Mouse (Mus musculus) thymus, adult 2 months (tissue): ENCODE results near the gene Serpinb7. TPM values are rescaled to one million over a fixed set of nuclear protein-coding genes. Genes with fewer than 3 reads are reported as not detected.

Experiments used
- DNase-seq: peaks from one replicate; pipeline ENCODE4 v3.0.0; 2021
- H3K27ac ChIP-seq: fragments of 200-500 bp; 2 replicates; pipeline ENCODE4 v1.5.1; 2012; ENCODE audit warnings: low read length, control low read depth; ENCODE audit not compliant: control insufficient read depth, insufficient read depth
- H3K27me3 ChIP-seq: fragments of 200-500 bp; 2 replicates; pipeline ENCODE4 v1.6.1; 2012; ENCODE audit warnings: mild to moderate bottlenecking, low read length, moderate library complexity, mixed read lengths; ENCODE audit not compliant: control insufficient read depth, insufficient read depth
- H3K36me3 ChIP-seq: fragments of 200-500 bp; 2 replicates; pipeline ENCODE4 v1.6.1; 2012; ENCODE audit warnings: mild to moderate bottlenecking, low read length, moderate library complexity; ENCODE audit not compliant: control insufficient read depth, insufficient read depth
- H3K4me1 ChIP-seq: fragments of 200-500 bp; replicated peaks from 2 replicates; pipeline ENCODE4 v1.6.1; 2012; ENCODE audit warnings: low read length; ENCODE audit not compliant: control insufficient read depth, insufficient read depth
- H3K4me3 ChIP-seq: fragments of 200-500 bp; 2 replicates; pipeline ENCODE4 v1.5.1; 2012; ENCODE audit warnings: mild to moderate bottlenecking, low read length, control low read depth, moderate library complexity; ENCODE audit not compliant: control insufficient read depth, insufficient read depth
- CTCF ChIP-seq: fragments of 200-500 bp; IDR thresholded peaks from 2 replicates; pipeline ENCODE4 v1.5.1; 2012; ENCODE audit warnings: mild to moderate bottlenecking, control low read depth, low read length, moderate library complexity, borderline replicate concordance; ENCODE audit not compliant: control insufficient read depth, poor library complexity, insufficient read depth; ENCODE audit errors: extremely low read depth
- POLR2A ChIP-seq: fragments of 200-500 bp; IDR thresholded peaks from 2 replicates; pipeline ENCODE4 v1.6.1; 2012; ENCODE audit warnings: mild to moderate bottlenecking, low read length, control low read depth, moderate library complexity; ENCODE audit not compliant: control insufficient read depth, poor library complexity, insufficient read depth; ENCODE audit errors: extremely low read depth
- WGBS: fragments of 180-500 bp; shearing (Covaris S2); methylation state at CpG from one replicate; pipeline ENCODE4 v1.1.7; 2018; 5-methylcytosine and 5-hydroxymethylcytosine counted together
- polyA plus RNA-seq: library from polyadenylated mRNA; depleted of rRNA; stranded (reverse); fragments of >200 nt; gene quantifications from 2 replicates; pipeline ENCODE4 v1.2.3, GENCODE M21; 2012; rRNA removed

The Serpinb7 gene
- 0.14 and 1.0 TPM in 2 replicates for polyA plus RNA-seq

DNA sequence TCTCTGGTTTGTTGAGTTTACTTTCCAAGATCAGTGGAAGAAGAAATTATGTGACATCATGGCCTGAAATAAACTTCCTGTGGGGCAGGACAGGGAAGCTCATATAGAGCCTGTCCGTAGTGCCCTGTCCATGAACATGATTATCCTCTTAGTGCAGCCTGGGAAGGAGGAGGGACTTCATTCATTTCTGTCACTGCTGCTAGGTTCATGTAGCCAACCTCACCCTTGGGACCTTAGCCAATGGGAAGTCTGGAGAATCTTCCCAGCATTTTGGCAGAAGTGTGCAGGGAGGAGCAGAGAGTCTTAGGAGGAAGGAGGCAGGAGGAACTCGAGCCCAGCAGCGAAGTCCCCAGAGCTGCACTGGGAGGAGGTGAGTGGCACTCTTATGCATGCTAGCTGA lies at the start of gene Serpinb7:
Serpinb7 (plus strand) TSS at position 301 of the 400 bp plus-strand sequence.
- Histone ChIP-seq H3K4me3 (no peak within 1 kb of the TSS), H3K27ac (no peak within 1 kb of the TSS), H3K27me3 (no peaks in the 10 kb centered on the region), H3K4me1 (no peaks in the 10 kb centered on the region), H3K36me3 (no peaks in the 10 kb centered on the region)
- 83% methylated on average over 3 of the region's 3 CpGs for WGBS
- TF ChIP-seq CTCF, result no peak
- TF ChIP-seq POLR2A, result no peak
- DNase-seq, result no peak

- DNase-seq, result no peak
- Histone ChIP-seq H3K4me1 (no peaks in the 10 kb centered on the region), H3K27me3 (no peaks in the 10 kb centered on the region), H3K4me3 (no peak overlapping the region), H3K27ac (no peak overlapping the region), H3K36me3 (no peaks in the 10 kb centered on the region)
- 36% methylated on average over 3 of the region's 3 CpGs for WGBS
- no peak for TF ChIP-seq CTCF
- TF ChIP-seq POLR2A, result no peak
These were observed 49.1 kb upstream of the Serpinb7 start for GRCm38 (mm10) chr1:107350392-107350791.

DNA sequence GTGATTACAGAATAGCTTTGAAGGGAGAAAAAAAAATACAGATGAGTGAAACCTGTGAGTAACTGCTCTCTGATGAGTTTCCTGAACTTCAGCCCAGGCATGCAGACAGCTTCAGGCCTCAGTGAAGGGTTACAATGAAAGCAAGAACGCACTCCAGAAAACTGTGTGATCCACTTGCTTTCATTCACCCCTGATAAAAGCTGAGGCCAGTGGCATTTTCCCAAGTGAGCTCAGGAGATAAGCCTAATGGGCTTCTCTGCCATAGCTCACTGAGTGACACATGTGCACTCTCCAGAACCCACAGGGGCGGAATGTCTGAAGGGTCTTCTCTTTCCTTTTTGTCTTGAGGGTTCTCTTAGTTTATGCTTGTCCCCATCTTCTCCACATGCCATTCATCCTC lies 48.3 kb upstream of the Serpinb7 start:
- no peaks in the 10 kb centered on the region for H3K27me3 ChIP-seq
- 95% methylated on average over 2 of the region's 2 CpGs for WGBS
- no peak for DNase-seq
- no peaks in the 10 kb centered on the region for H3K36me3 ChIP-seq
- TF ChIP-seq POLR2A (no peak), CTCF (no peak)
- H3K27ac ChIP-seq, result no peak overlapping the region
- no peak overlapping the region for H3K4me3 ChIP-seq
- H3K4me1 ChIP-seq, result no peaks in the 10 kb centered on the region

DNA sequence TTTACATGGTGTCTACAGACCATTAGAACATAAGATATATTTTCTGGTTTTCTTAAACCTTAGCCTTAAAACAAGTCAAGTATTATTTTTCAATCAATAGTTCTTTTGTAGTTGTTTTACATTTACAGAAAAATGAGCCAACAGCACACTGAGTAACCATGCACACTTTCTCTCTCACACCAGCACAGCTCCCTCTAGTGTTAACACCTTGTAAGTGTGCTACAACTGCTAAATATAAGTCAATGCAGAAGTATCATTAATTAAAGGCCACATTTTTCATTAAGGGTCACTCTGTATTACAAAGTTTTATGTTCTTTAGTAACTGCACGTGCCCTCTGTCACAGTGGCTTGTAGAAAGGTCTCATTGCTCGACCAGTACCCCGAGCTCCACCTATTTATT lies 46.4 kb upstream of the Serpinb7 start:
- H3K4me3 ChIP-seq, result no peak overlapping the region
- no peaks in the 10 kb centered on the region for H3K36me3 ChIP-seq
- H3K27ac ChIP-seq, result no peak overlapping the region
- no peaks in the 10 kb centered on the region for H3K27me3 ChIP-seq
- no peaks in the 10 kb centered on the region for H3K4me1 ChIP-seq
- 59% methylated on average over 3 of the region's 3 CpGs for WGBS
- no peak for DNase-seq
- TF ChIP-seq POLR2A, result no peak
- no peak for TF ChIP-seq CTCF

DNA sequence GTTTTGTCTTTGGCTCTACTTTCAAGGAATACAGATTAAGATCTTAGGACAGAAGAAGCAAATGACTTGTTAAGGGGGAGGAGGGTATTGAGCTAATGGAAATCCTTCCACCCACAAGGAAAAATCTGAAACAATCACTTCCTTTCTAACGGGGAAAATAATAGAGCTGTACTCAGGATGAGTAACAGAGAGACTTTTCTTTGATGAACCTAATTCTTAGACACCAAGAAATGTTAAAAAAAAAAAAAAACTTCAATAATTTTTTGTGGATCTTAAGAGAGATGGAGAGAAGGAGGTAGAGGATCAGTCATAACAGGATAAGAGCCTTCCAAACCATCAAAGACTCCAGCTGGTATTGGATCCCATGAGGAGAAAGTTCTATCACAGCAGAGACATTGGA lies 38.6 kb upstream of the Serpinb7 start, which contains the start of gene Serpinb11:
Serpinb11 (plus strand) TSS at position 301 of the 400 bp plus-strand sequence.
- Histone ChIP-seq H3K27me3 (no peaks in the 10 kb centered on the region), H3K27ac (no peak within 1 kb of the TSS), H3K4me1 (no peaks in the 10 kb centered on the region), H3K4me3 (no peak within 1 kb of the TSS), H3K36me3 (no peaks in the 10 kb centered on the region)
- TF ChIP-seq CTCF (no peak), POLR2A (no peak)
- no peak for DNase-seq
- WGBS, result 88% methylated on average over 1 of the region's 1 CpGs

GRCm38 (mm10) chr1:107365973-107366372 lies 33.5 kb upstream of the Serpinb7 start:
- no peak for TF ChIP-seq POLR2A
- TF ChIP-seq CTCF, result no peak
- H3K27me3 ChIP-seq, result no peaks in the 10 kb centered on the region
- H3K27ac ChIP-seq, result no peak overlapping the region
- DNase-seq, result no peak
- no peaks in the 10 kb centered on the region for H3K4me1 ChIP-seq
- WGBS, result 87% methylated on average over 7 of the region's 7 CpGs
- no peak overlapping the region for H3K4me3 ChIP-seq
- H3K36me3 ChIP-seq, result no peaks in the 10 kb centered on the region

DNA sequence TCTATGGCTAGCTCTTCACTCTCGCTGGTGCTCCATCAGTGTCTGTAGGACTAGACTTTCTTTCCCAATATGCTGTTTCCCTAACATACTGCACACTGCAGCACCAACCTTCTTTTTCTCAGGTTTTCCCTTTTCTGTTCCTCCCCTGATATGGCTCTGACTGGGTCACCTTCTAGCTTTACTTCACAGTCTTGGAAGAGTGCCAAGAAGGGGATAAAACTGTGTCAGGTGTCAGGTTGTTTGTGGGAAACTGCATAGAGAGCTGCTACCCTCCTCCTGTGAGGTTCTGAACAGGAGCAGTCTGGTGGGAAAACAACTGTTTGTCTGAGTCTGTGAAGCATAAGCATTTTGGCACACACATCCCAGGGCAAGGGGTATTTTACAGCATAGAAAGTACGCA lies 30.5 kb upstream of the Serpinb7 start:
- Histone ChIP-seq H3K27me3 (no peaks in the 10 kb centered on the region), H3K27ac (no peak overlapping the region), H3K4me3 (no peak overlapping the region), H3K4me1 (no peaks in the 10 kb centered on the region), H3K36me3 (no peaks in the 10 kb centered on the region)
- TF ChIP-seq CTCF (no peak), POLR2A (no peak)
- DNase-seq, result no peak
- whole genome bisulfite sequencing, result 79% methylated on average over 2 of the region's 2 CpGs
